Mouse (Mus musculus): ENCODE data around the gene Gorasp1. TPM values are rescaled to one million over a fixed set of nuclear protein-coding genes. Genes with fewer than 3 reads are reported as not detected.

Gene Gorasp1
- polyA plus RNA-seq, 2 experiments, result 28.1 to 32.4 TPM

- no peak overlapping the region for H3K4me2 ChIP-seq (replicated peaks; ENCODE audit: low read depth, low read length, severe bottlenecking)
- H3K9me3 ChIP-seq (ENCODE audit: control insufficient read depth, low read length), result no peaks in the 10 kb centered on the region
- DNase-seq (ENCODE audit: low spot score) (no peak), ATAC-seq (ENCODE audit: low FRiP score, low read depth) (no peak)
- no peak overlapping the region for H3K27ac ChIP-seq (replicated peaks; ENCODE audit: low read depth, low read length)
- no peak overlapping the region for H3K4me3 ChIP-seq (replicated peaks; ENCODE audit: low read length)
- no peaks in the 10 kb centered on the region for H3K36me3 ChIP-seq (ENCODE audit: control insufficient read depth, insufficient read depth, low read length)
- no peak for TF ChIP-seq POLR2A (IDR thresholded peaks at IDR 0.05; ENCODE audit: borderline replicate concordance, extremely low read depth, insufficient read depth, insufficient read length)
- 70% methylated on average over 3 of the region's 3 CpGs for WGBS
- no peak overlapping the region for H3K9ac ChIP-seq (ENCODE audit: low read depth, low read length, severe bottlenecking)
- H3K27me3 ChIP-seq (ENCODE audit: control insufficient read depth, insufficient read depth, low read length), result no peaks in the 10 kb centered on the region
- 0 out of 2 replicates have a peak, but pooled peaks cover 7% of the 10 kb centered on the region for H3K4me1 ChIP-seq (ENCODE audit: control insufficient read depth, insufficient read depth, low read length)
Measured at GRCm38 (mm10) chr9:119964206-119964605, 26.8 kb upstream of the Gorasp1 start.

DNA sequence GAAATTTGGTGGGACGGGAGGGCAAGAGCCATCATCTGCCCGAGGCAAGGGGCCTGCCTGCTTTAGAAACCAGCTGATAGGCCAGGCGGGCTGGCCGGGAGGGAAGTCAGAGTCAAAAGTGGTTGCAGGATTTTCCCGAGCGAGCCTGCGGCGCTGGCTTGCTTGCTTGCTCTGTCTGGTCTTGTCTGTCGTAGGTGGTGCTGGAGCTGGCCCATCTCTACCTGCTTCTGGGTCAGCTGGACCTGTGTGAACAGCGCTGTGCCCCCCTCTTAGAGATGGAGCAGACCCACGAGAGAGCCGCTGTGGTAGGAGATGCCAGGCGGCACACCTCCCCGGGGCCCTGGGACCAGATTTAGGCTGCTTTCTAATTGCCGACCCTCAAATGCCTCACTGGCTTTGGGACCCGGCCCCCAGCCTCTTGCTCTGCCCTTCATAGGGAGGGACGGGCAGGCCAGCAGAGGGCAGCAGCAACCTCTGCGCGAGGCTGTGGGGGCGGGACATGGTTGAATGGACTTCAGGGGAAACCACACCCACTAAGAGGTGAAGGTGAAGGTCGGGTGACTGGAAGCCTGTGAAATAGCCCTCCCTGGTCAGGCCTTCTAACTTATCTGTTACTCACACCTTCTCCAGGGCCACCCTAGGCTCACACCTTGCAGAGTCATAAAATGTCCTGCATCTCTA lies 25.8 kb upstream of the Gorasp1 start:
- Histone ChIP-seq H3K4me1 (ENCODE audit: control insufficient read depth, insufficient read depth, low read length) (0 out of 2 replicates have a peak, but pooled peaks cover 7% of the 10 kb centered on the region), H3K9ac (ENCODE audit: low read depth, low read length, severe bottlenecking) (peak overlapping the region; percentile 22; the same call in 1 of the 2 replicates), H3K27ac (replicated peaks; ENCODE audit: low read depth, low read length) (no peak overlapping the region), H3K27me3 (ENCODE audit: control insufficient read depth, insufficient read depth, low read length) (no peaks in the 10 kb centered on the region), H3K36me3 (ENCODE audit: control insufficient read depth, insufficient read depth, low read length) (no peaks in the 10 kb centered on the region), H3K4me3 (replicated peaks; ENCODE audit: low read length) (no peak overlapping the region), H3K4me2 (replicated peaks; ENCODE audit: low read depth, low read length, severe bottlenecking) (peak overlapping the region; percentile 26; the same call in 1 of the 2 replicates), H3K9me3 (ENCODE audit: control insufficient read depth, low read length) (no peaks in the 10 kb centered on the region)
- 8% methylated on average over 19 of the region's 21 CpGs for WGBS
- no peak for DNase-seq (ENCODE audit: low spot score)
- no peak for TF ChIP-seq POLR2A (IDR thresholded peaks at IDR 0.05; ENCODE audit: borderline replicate concordance, extremely low read depth, insufficient read depth, insufficient read length)
- ATAC-seq (ENCODE audit: low FRiP score, low read depth), result peak; percentile 44

DNA sequence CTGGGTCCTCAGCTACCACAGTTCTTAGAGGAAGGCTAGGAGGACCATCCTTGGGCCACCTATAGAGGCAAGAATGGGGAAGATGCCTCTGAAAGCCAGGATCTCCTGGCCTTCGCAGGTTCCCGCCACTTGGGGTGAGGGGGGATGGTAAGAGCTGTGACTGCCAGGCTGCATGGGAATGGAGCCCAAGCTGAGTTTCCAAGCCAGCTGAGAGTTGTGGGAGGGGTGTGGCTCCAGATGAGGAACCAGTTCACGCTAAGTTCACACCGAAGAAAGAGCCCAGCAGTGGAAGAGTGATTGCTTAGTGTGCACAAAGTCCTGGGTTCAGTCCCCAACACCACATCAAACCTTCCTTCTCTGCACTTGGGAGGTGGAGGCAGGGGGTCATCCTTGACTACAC lies 24.9 kb upstream of the Gorasp1 start:
- DNase-seq (ENCODE audit: low spot score) (no peak), ATAC-seq (ENCODE audit: low FRiP score, low read depth) (no peak)
- no peak for TF ChIP-seq POLR2A (IDR thresholded peaks at IDR 0.05; ENCODE audit: borderline replicate concordance, extremely low read depth, insufficient read depth, insufficient read length)
- Histone ChIP-seq H3K9ac (ENCODE audit: low read depth, low read length, severe bottlenecking) (no peak overlapping the region), H3K27me3 (ENCODE audit: control insufficient read depth, insufficient read depth, low read length) (no peaks in the 10 kb centered on the region), H3K4me3 (replicated peaks; ENCODE audit: low read length) (no peak overlapping the region), H3K27ac (replicated peaks; ENCODE audit: low read depth, low read length) (no peak overlapping the region), H3K9me3 (ENCODE audit: control insufficient read depth, low read length) (no peaks in the 10 kb centered on the region), H3K4me1 (ENCODE audit: control insufficient read depth, insufficient read depth, low read length) (0 out of 2 replicates have a peak, but pooled peaks cover 7% of the 10 kb centered on the region), H3K36me3 (ENCODE audit: control insufficient read depth, insufficient read depth, low read length) (no peaks in the 10 kb centered on the region), H3K4me2 (replicated peaks; ENCODE audit: low read depth, low read length, severe bottlenecking) (no peak overlapping the region)
- 73% methylated on average over 4 of the region's 4 CpGs for WGBS

GRCm38 (mm10) chr9:119958835-119959234 lies 21.5 kb upstream of the Gorasp1 start:
- H3K27me3 ChIP-seq (ENCODE audit: control insufficient read depth, insufficient read depth, low read length), result no peaks in the 10 kb centered on the region
- H3K4me1 ChIP-seq (ENCODE audit: control insufficient read depth, insufficient read depth, low read length), result 0 out of 2 replicates have a peak, but pooled peaks cover 7% of the 10 kb centered on the region
- no peak overlapping the region for H3K4me2 ChIP-seq (replicated peaks; ENCODE audit: low read depth, low read length, severe bottlenecking)
- H3K36me3 ChIP-seq (ENCODE audit: control insufficient read depth, insufficient read depth, low read length), result no peaks in the 10 kb centered on the region
- WGBS, result 82% methylated on average over 9 of the region's 9 CpGs
- H3K9me3 ChIP-seq (ENCODE audit: control insufficient read depth, low read length), result no peaks in the 10 kb centered on the region
- H3K4me3 ChIP-seq (replicated peaks; ENCODE audit: low read length), result no peak overlapping the region
- H3K27ac ChIP-seq (replicated peaks; ENCODE audit: low read depth, low read length), result no peak overlapping the region
- no peak for TF ChIP-seq POLR2A (IDR thresholded peaks at IDR 0.05; ENCODE audit: borderline replicate concordance, extremely low read depth, insufficient read depth, insufficient read length)
- H3K9ac ChIP-seq (ENCODE audit: low read depth, low read length, severe bottlenecking), result no peak overlapping the region
- DNase-seq (ENCODE audit: low spot score) (no peak), ATAC-seq (ENCODE audit: low FRiP score, low read depth) (no peak)

GRCm38 (mm10) chr9:119951388-119951787 lies 14.0 kb upstream of the Gorasp1 start:
- Histone ChIP-seq H3K4me1 (ENCODE audit: control insufficient read depth, insufficient read depth, low read length) (no peaks in the 10 kb centered on the region; the same call in 1 of the 2 replicates), H3K9me3 (ENCODE audit: control insufficient read depth, low read length) (no peaks in the 10 kb centered on the region), H3K27me3 (ENCODE audit: control insufficient read depth, insufficient read depth, low read length) (no peaks in the 10 kb centered on the region), H3K4me2 (replicated peaks; ENCODE audit: low read depth, low read length, severe bottlenecking) (no peak overlapping the region), H3K9ac (ENCODE audit: low read depth, low read length, severe bottlenecking) (no peak overlapping the region), H3K36me3 (ENCODE audit: control insufficient read depth, insufficient read depth, low read length) (no peaks in the 10 kb centered on the region), H3K27ac (replicated peaks; ENCODE audit: low read depth, low read length) (no peak overlapping the region), H3K4me3 (replicated peaks; ENCODE audit: low read length) (no peak overlapping the region)
- WGBS, result 86% methylated on average over 9 of the region's 9 CpGs
- no peak for TF ChIP-seq POLR2A (IDR thresholded peaks at IDR 0.05; ENCODE audit: borderline replicate concordance, extremely low read depth, insufficient read depth, insufficient read length)
- DNase-seq (ENCODE audit: low spot score) (no peak), ATAC-seq (ENCODE audit: low FRiP score, low read depth) (no peak)
